Mouse (Mus musculus) embryo, embryonic 9.5 days (tissue): Measurements from ENCODE around the gene Zc2hc1c.
"Not testable (repeated sequence)": the region's sequence is repeated elsewhere in the genome, so short reads cannot be mapped to it uniquely, and the experiment has no call there.

Experiments used
- DNase-seq: peaks from one replicate; pipeline ENCODE4 v3.0.0-alpha.2; 2017; ENCODE audit errors: extremely low spot score

Gene Zc2hc1c

DNA sequence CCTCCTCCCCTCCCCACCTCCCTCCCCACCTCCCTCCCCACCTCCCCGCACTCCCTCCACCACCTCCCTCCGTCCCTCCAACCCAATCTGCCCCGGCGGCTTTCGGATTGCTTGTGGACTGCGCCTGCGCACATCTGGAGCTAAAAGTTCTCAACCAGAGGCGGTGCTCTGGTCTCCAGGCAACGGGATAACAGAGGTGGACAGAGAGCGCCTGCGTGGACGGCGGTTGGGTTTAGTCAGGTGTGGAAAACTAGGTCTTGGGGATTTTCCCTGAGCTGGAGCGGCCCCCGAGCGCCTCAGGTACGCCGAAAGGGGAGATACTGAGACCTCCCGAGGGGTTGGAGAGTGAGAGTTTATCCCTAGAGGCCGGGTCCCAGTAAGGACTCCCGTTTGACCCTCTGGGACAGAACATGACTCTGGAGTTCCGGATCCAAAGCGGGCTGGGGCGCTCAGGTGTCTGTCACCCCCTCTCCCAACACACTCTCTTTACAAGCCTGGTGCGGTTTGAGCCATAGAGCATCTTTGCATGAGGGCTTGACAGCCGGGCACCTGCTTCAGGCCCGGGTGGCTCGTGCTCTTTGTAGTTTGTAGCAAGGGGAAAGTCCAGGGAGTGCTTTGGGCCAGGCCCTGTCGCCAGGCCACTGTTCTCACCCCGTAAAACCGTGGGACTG, at the start of gene Zc2hc1c:
Gene Zc2hc1c, plus strand, starts transcription at position 106 of the 671 bp plus-strand sequence.
- peak; percentile 89 for DNase-seq

DNA sequence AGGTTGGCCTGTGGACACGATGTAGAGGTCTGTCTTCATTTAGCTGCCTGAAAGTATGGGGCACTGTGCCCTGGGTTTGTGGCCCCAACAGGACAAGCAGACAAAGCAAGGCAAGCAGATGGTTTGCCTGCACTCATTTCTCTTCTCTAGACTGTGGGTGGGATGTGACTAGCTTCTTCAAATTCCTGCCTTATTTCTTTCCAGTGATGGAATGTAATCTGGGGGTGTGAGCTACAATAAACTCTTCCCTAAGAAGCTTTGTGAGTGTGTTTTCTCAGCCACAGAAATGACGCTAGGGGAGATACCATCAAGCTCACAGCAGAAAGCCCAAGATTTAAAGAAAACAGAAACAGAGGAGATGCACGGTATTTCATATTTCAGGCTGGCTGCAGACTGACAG, 36.3 kb upstream of the Zc2hc1c start:
- DNase-seq = no peak

- DNase-seq = no peak
Measured at GRCm38 (mm10) chr12:85256074-85256751, 32.2 kb upstream of the Zc2hc1c start.

- DNase-seq = no peak
Measured at GRCm38 (mm10) chr12:85257008-85257639, 31.3 kb upstream of the Zc2hc1c start.

GRCm38 (mm10) chr12:85262489-85262888, 25.9 kb upstream of the Zc2hc1c start:
- DNase-seq = peak; percentile 30

GRCm38 (mm10) chr12:85263190-85263589, 25.2 kb upstream of the Zc2hc1c start:
- no peak for DNase-seq

DNA sequence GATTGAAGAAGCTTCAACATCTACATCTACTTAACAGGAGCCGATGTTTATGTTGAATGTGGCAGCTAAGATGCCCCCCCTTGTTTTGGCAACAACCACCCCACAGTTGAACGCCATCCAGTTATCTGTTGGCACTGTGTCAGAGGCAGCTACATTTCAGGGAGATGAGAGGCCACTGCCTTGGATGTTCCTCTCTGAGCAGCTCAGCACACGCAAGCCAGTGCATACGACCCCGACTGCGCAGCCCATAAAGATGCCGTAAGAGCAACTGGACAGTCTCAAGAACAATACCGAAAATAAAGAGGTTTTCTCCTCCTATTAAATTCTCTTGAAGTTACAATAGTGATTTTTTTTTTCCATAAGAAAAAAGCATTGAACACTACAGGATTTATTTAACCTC, 23.9 kb upstream of the Zc2hc1c start:
- no peak for DNase-seq

DNA sequence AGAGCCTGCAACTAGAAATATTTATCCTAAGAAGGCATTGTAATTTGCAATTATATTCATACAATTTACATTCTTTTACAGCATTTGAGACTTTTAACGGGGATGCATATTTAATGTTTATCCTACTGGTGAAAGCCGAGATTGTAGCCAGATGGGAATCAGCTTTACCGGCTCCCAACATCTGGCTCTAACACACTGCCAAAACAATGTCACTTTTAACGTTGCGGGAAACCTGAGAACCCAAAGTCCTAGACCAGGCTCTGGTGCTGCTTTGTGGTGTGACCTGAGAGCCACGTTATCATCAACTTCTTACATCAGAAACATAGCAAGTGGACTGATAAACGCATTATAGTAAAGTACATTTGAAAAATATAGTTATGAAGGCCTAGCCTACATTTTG, 23.5 kb upstream of the Zc2hc1c start:
- no peak for DNase-seq

DNA sequence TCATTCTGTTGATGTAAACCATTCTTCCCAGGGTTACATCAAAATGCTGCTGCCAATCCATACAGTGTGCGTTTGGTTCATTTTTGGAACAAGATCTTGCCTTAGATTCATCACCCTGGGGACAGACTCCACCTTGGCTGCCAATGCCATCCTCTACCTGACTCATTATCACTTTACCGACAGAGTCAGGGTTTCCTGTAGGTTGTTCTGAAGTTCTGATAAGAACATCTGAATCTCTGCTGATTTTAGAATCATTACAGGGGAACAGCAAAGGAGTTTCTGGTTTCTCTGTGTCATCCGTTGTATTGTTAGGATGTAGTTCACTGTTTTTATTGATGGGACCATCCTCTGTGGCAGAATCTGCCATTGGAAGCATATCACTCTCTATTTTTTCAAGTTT, 22.1 kb upstream of the Zc2hc1c start:
- DNase-seq = no peak

DNA sequence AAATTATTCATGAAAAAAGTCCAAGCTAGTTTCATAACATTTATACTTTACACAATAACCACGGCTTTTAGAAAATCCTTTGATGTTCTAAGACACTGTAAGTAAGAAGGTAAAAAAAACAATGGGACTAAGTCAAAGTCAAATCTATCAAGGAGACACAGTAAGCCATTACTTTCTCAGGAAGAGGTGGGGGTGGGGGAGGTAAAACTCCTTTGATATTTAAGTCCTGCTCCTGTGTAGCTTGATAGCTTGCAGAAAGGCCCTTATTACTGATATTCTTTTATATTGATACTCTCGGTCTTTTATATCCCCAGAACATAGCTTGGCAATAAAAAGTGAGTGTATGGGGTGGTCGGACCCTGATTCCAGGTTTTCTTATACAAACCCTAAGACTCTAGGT, 18.6 kb upstream of the Zc2hc1c start:
- DNase-seq = no peak

DNA sequence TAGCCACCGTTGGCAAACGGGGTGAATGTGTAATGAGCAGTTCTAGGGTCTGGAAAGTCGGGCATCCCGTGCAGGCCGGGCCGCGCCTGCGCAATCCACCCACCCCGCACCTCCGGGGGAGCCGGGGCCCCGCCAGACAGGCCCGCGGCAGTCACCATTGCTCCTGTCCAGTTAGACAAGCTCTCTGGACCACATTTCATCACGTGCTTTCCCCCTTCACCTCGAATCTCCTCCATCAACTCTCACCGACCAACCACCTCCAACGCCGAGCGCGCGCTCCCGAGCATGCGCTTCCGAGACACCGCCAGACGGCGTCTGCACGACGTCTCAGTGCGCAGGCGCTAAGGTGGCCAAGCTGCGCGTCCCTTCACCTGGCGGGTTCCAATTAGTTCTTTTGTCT, 18.1 kb upstream of the Zc2hc1c start, which contains the start of gene Mlh3:
Gene Mlh3, minus strand, starts transcription at position 281 of the 400 bp plus-strand sequence.
- DNase-seq = peak; percentile 85

- DNase-seq = no peak
Measured at GRCm38 (mm10) chr12:85271132-85271842, 17.1 kb upstream of the Zc2hc1c start.

- no peak for DNase-seq
Measured at GRCm38 (mm10) chr12:85271843-85272206, 16.6 kb upstream of the Zc2hc1c start.

DNA sequence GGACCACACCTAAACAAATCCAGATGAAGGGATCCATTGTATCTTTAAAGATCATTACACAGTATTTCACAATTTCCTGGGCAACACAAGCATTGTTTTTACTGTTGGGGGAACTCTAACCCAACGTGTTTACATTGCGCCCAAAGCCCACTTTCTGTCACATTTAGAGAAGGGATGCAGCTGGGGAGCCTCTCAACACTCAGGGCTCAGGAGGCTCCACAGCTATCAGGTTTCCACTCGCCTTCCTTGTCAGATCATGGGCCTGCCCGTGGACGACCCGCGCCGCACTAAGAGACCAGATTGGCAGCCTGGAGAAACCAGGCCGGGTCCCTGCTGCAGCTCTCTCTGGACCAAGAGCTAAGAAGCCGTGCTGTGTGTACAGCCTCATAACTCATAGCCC, 14.9 kb upstream of the Zc2hc1c start:
- DNase-seq = peak; percentile 36

- DNase-seq = no peak
Measured at GRCm38 (mm10) chr12:85276273-85276672, 12.1 kb upstream of the Zc2hc1c start.

DNA sequence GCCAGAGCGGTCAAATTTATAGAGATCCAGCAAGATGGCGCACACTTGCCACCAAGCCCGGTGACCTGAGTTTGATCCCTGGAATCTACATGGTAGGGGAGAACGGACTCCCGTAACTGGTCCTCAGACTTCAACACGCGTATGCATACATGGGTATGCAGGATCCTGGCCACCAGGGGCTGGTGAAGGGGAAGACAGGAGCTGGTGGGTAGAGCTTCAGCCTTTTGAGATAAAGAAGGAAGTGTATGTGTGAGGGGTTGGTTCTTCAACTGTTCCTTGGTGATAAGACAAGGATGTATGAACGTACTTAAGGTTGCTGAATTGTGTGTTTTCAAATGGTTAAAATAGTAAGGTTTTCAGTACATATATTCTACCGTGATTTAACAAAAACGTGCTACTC, 9.5 kb upstream of the Zc2hc1c start:
- no peak for DNase-seq

DNA sequence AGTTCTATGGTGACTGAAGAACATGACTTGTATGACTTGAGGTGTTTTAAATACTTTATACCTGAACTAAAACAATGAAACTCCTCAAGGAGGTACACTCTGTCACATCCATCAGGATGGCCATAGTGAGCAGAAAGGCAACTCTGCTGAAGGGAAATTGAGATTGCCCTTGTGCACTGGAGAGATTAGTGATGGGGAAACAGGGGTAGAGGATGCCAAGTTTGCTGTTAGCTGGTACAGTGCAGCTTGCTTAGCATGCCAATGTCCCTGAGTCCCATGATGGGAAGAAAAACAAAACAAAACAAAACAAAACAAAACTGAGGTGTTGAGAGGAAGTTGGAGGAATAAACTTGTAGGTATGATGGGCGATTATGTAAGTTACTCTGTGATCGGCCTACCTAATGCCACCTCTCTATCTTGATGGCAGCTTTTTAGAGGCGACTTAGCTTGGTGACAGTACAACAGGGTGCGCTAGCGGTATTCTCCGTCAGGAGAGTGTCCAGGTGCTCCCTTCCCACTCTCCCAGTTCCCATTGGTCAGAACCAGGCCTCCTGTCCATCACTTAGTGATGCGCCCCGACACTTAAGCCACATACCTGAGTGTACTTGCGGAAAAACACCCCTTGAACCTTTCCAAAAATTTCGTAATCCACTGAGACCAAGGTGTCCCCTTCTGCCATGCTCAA, 8.9 kb upstream of the Zc2hc1c start:
- no peak for DNase-seq

DNA sequence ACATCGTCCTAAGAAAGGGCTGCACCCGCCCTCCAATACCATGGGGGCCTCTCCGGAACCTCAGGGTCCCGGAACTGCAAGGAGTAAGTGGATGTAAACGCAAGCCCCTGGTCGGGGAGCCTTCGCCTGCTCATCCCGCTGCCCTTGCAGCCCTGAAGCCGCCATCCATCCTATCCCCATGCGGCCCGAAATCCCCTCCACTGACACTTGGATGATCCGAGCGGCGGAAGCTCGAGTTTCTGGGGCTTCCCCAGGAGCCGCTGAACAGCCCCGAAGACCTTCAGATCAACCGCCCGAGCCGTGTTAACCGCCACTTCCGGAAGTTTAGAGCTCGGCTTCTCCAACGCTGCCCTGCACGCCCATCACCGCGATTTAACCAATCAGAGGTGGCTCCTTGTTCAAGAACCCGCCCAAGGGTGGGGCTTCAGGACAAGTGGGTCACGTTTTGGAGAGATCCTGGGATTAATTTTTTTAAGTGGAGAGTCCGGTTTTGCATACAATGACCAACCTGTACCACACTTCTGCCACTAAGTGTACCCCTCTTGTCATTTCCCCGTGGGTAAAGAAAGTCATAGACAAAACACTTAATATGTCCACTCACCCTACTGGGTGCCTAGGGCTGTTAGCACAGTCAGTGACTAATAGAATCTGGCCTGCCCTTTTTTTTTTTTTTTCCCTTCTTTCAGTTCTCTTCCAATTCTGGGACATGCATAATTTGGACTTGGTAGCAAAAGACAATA, 8.1 kb upstream of the Zc2hc1c start:
- peak; percentile 98 for DNase-seq

DNA sequence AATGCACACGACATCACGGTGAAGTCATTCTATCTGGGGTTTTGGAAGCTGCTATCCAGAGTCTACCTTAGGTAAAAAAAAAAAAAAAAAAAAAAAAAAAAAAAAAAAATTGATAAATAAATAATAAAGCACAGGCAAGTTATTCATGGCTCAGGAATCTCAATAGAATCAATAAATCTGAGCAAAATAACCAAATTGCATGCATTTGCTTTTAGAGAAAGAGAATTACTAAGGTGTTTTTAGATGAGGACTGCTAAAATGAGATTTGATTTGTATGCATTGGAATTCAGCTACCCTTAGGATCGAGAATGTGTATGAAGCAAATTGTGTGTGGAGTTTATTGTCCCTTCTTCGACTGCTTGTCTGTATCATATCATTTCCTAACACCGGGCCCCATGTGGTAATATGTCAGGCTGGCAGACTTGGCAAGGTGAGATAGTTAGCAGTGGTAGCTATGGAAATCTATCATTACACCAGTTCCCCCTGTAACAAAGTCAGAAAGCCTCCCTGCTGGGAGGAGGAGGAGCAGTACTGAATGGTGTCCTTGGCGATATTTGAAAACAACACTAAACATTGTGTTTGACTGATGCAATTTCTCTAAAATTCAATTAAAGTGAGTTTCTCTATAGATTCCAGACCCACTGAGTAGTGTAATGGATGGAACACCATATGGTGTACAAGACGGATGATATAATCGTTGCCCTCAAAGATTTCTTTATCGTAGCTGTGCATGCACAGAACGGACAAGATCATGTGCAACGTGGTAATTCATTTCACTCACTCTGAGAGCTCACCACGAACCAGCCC, 7.3 kb upstream of the Zc2hc1c start:
- DNase-seq = no peak

GRCm38 (mm10) chr12:85281756-85282155, 6.6 kb upstream of the Zc2hc1c start:
- DNase-seq = not testable (repeated sequence)
